Mouse (Mus musculus) colon, adult 2 months (tissue): ENCODE results near the gene Myo1e. TPM values are rescaled to one million over a fixed set of nuclear protein-coding genes. Genes with fewer than 3 reads are reported as not detected.

Experiments used
- polyA plus RNA-seq: library from polyadenylated mRNA; depleted of rRNA; stranded (reverse); fragments of >200 nt; gene quantifications from 2 replicates; pipeline ENCODE4 v1.2.3, GENCODE M21; 2012; rRNA removed

The Myo1e gene
- polyA plus RNA-seq, result 22.2 and 22.5 TPM in 2 replicates

GRCm38 (mm10) chr9:70207151-70207831, at the start of gene Myo1e:
Gene Myo1e, plus strand, starts transcription at chr9:70207350.

GRCm38 (mm10) chr9:70421257-70422056, 214.3 kb downstream of the Myo1e start, which contains the start of gene Ccnb2:
Gene Ccnb2, minus strand, starts transcription at chr9:70421547.

Other genes starting within 250 kb of the Myo1e start
- gene Bnip2, start 217.9 kb upstream of the Myo1e start, polyA plus RNA-seq, result 14.0 and 14.3 TPM in 2 replicates
- 12.4 and 16.5 TPM in 2 replicates for gene Gtf2a2, start 194.8 kb upstream of the Myo1e start, polyA plus RNA-seq
- gene Gcnt3, start 169.3 kb upstream of the Myo1e start, polyA plus RNA-seq, result 32.6 and 33.7 TPM in 2 replicates
- 0.06 and 0.34 TPM in 2 replicates for gene Fam81a, start 64.8 kb upstream of the Myo1e start, polyA plus RNA-seq
- 9.9 and 13.9 TPM in 2 replicates for gene Ccnb2, start 214.2 kb downstream of the Myo1e start, polyA plus RNA-seq